Mouse (Mus musculus): Measurements from ENCODE around the gene Ugt8a.

DNA sequence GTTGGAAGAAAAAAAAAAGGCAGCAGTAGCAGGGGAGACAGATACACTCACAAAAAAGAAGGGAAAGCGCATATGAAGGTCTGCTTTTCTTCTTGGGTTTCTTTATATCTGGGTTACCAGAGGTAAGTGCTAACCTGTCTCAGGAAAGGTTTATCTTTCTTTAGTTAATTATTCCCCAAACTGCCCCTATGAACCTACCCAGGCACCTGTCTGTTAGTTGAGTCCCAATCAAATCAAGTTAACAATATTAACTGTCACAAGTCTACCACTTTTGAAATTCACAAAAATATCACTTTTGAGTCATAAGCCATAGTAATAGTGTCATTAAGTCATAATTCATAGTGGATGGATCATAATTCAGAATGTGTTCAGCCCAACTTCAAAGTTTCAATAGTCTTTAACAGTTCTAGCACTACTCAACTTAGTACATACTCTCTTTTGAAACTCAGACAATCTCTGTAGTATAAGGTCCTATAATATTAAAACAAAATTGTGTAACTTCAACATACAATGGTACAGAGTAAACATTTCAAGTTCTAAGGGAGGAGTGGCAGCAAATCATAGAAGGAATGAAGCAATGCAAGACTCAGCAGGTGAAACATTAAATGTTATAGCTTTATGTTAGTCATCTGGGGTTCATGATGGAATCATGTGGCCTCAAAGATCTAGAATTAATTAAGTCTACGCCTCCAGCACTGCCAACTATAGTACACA, 45.4 kb upstream of the Ugt8a start:
- TF ChIP-seq GATA1 (IDR thresholded peaks at IDR 0.05; ENCODE audit: borderline replicate concordance, low read length) (no peak), FLI1 (IDR thresholded peaks at IDR 0.05; ENCODE audit: low read length) (no peak)
